Mouse (Mus musculus) erythroblast, embryonic 14.5 days (primary cell): ENCODE data around the gene Sv2b. TPM values are rescaled to one million over a fixed set of nuclear protein-coding genes. Genes with fewer than 3 reads are reported as not detected.

Source experiments
- H3K27me3 ChIP-seq: 2 replicates; pipeline ENCODE4 v1.6.1; 2012; ENCODE audit warnings: inconsistent platforms; ENCODE audit not compliant: control insufficient read depth
- H3K36me3 ChIP-seq: 2 replicates; pipeline ENCODE4 v1.6.1; 2012; ENCODE audit warnings: mild to moderate bottlenecking, inconsistent platforms; ENCODE audit not compliant: control insufficient read depth
- H3K4me1 ChIP-seq: 2 replicates; pipeline ENCODE4 v1.6.1; 2012; ENCODE audit warnings: inconsistent platforms; ENCODE audit not compliant: control insufficient read depth
- H3K4me3 ChIP-seq: replicated peaks from 2 replicates; pipeline ENCODE3; 2012; ENCODE audit warnings: moderate library complexity, mild to moderate bottlenecking, inconsistent platforms
- H3K9me3 ChIP-seq: 2 replicates; pipeline ENCODE4 v1.6.1; 2012; ENCODE audit warnings: low read length, inconsistent platforms, mixed read lengths; ENCODE audit not compliant: control insufficient read depth
- GATA1 ChIP-seq: IDR thresholded peaks from 2 replicates; pipeline ENCODE4 v1.6.1; 2012; ENCODE audit warnings: low read length, inconsistent platforms, mixed read lengths
- TAL1 ChIP-seq: IDR thresholded peaks from 3 replicates; pipeline ENCODE4 v1.6.1; 2012; ENCODE audit warnings: low read length, inconsistent platforms, mixed read lengths
- polyA plus RNA-seq: library from polyadenylated mRNA; stranded (reverse); fragments of >175 nt; gene quantifications from 2 replicates; pipeline ENCODE4 v1.2.3, GENCODE M21; 2012

Gene Sv2b
- polyA plus RNA-seq, 1 experiment = not detected

DNA sequence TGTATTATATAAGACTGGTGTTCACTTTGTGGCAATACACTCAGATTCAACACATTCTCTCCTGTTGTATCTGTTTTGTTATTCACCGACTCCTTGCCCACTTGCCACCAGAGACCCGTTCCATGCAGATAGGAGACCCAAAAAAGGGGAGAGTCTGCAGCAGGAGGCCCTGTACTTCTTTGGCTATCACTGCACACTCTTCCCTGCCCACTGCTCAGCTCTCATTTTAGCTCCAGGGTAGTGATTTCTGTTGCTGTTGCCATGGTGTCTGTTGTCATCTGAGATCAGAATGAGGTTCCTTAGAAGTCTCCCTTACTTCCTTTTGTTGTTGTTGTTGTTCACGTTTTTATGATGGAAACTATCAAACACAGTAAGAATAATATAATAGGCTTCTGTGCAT is 34.5 kb downstream of the Sv2b start:
- Histone ChIP-seq H3K4me1 (no peaks in the 10 kb centered on the region), H3K9me3 (no peaks in the 10 kb centered on the region), H3K4me3 (no peak overlapping the region), H3K27me3 (no peaks in the 10 kb centered on the region), H3K36me3 (no peaks in the 10 kb centered on the region)
- no peak for TF ChIP-seq TAL1
- TF ChIP-seq GATA1 = no peak

- no peaks in the 10 kb centered on the region for H3K9me3 ChIP-seq
- H3K36me3 ChIP-seq = no peaks in the 10 kb centered on the region
- TF ChIP-seq TAL1 (no peak), GATA1 (no peak)
- H3K4me3 ChIP-seq = no peak overlapping the region
- H3K4me1 ChIP-seq = no peaks in the 10 kb centered on the region
- no peaks in the 10 kb centered on the region for H3K27me3 ChIP-seq
Measured at GRCm38 (mm10) chr7:75273633-75274032, 35.4 kb downstream of the Sv2b start.

DNA sequence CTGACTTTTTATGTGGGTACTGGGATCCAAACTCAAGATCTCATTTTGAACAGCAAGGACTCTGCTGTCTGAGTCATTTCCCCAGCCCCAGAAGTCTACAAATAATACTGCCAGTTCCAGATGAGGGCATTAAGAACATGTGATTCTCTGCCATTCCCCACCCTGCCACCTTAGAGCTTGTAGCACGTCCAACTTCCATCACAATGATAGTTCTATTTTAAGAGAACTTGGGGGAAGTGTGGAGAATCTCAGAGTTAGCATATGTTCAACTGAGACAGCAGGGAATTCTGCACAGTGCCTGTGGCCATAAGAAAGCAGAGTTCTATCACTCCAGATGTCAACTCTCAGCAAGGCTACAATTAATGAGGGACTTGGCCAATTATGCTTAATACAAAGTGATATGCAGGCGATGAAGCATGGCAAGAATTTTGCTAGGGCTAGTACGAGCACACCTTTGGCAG is 37.1 kb downstream of the Sv2b start:
- no peaks in the 10 kb centered on the region for H3K27me3 ChIP-seq
- H3K36me3 ChIP-seq = no peaks in the 10 kb centered on the region
- H3K4me1 ChIP-seq = no peaks in the 10 kb centered on the region
- no peak overlapping the region for H3K4me3 ChIP-seq
- no peaks in the 10 kb centered on the region for H3K9me3 ChIP-seq
- TF ChIP-seq TAL1 = no peak

DNA sequence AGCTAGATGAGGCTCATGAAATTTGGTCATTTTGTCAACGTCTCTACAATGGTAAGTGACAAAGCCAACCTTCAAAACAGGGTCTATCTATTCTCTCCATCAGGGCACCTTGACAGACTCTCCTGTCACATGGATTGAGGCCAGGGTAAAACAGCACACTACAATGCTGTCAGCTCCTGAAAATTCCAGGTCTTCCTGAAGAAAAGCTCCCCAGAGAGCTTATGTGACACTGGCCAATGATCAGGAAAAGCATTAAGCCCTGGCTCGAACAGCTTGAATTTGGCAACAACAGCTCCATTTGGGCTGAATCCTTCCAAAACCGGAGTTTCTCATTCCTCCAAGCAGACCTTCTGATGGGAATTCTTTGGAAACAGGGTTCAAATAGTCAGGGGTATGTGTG is 37.8 kb downstream of the Sv2b start:
- no peaks in the 10 kb centered on the region for H3K9me3 ChIP-seq
- TF ChIP-seq TAL1 = no peak
- no peak overlapping the region for H3K4me3 ChIP-seq
- no peaks in the 10 kb centered on the region for H3K27me3 ChIP-seq
- H3K36me3 ChIP-seq = no peaks in the 10 kb centered on the region
- H3K4me1 ChIP-seq = no peaks in the 10 kb centered on the region

DNA sequence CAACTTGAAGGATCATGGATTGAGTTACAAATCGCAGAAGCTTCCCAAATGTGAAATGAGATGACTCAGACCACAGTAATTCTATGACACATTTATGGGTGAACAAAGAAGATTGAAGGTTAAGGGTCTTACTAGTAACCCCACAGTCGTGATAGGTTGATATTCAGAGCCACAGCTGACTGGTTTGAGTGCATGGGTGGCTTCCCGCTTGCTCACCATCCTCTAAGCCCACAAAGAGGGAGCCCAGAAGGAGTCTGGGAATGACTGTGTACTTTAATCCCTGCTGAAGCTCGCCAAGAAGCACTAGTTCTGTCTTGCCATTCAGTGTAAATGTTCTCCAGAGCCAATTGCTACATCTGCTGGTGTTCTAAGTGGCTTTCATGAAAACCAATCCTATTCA is 41.8 kb downstream of the Sv2b start:
- TF ChIP-seq GATA1 (no peak), TAL1 (no peak)
- H3K27me3 ChIP-seq = no peaks in the 10 kb centered on the region

DNA sequence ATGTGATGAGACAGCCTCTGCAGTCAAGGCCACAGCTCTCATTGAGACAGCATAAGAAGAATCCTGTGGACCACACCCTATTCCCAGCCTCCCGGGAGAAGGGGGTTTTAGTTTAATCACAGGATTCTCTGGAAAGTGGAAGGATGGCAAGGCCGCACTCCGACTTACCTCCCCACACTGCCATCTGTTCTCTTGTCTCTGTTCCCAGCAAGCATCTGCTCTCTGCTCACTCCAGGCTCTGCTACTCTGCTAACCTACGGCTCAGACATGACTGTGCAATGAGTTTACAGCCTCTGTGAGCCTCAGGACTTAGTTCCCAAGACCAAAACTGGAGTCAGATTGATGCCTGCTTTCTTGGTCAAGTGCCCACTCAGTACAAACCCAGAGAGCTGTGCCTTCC is 43.8 kb downstream of the Sv2b start:
- no peaks in the 10 kb centered on the region for H3K4me1 ChIP-seq
- H3K4me3 ChIP-seq = no peak overlapping the region
- H3K27me3 ChIP-seq = no peaks in the 10 kb centered on the region
- no peaks in the 10 kb centered on the region for H3K36me3 ChIP-seq
- TF ChIP-seq GATA1 (no peak), TAL1 (no peak)
- no peaks in the 10 kb centered on the region for H3K9me3 ChIP-seq

More for the DNA sequence above, 41.8 kb downstream of the Sv2b start:
- no peak overlapping the region for H3K4me3 ChIP-seq
- H3K36me3 ChIP-seq = no peaks in the 10 kb centered on the region
- H3K4me1 ChIP-seq = no peaks in the 10 kb centered on the region
- no peaks in the 10 kb centered on the region for H3K9me3 ChIP-seq

GRCm38 (mm10) chr7:75259945-75260344 is 49.1 kb downstream of the Sv2b start:
- H3K4me3 ChIP-seq = no peak overlapping the region
- no peaks in the 10 kb centered on the region for H3K27me3 ChIP-seq
- H3K4me1 ChIP-seq = no peaks in the 10 kb centered on the region
- no peak for TF ChIP-seq GATA1
- TF ChIP-seq TAL1 = no peak
- H3K36me3 ChIP-seq = no peaks in the 10 kb centered on the region
- no peaks in the 10 kb centered on the region for H3K9me3 ChIP-seq

- Histone ChIP-seq H3K4me3 (no peak overlapping the region), H3K27me3 (no peaks in the 10 kb centered on the region), H3K36me3 (no peaks in the 10 kb centered on the region), H3K4me1 (no peaks in the 10 kb centered on the region), H3K9me3 (no peaks in the 10 kb centered on the region)
- TF ChIP-seq TAL1 (no peak), GATA1 (no peak)
Measured at GRCm38 (mm10) chr7:75253611-75254250, 55.3 kb downstream of the Sv2b start.

- no peaks in the 10 kb centered on the region for H3K27me3 ChIP-seq
- TF ChIP-seq GATA1 (no peak), TAL1 (no peak)
- no peaks in the 10 kb centered on the region for H3K9me3 ChIP-seq
- no peaks in the 10 kb centered on the region for H3K36me3 ChIP-seq
- no peaks in the 10 kb centered on the region for H3K4me1 ChIP-seq
- no peak overlapping the region for H3K4me3 ChIP-seq
Measured at GRCm38 (mm10) chr7:75240754-75241507, 68.1 kb downstream of the Sv2b start.
